Mouse (Mus musculus) CD4-positive, CD25-positive, alpha-beta regulatory T cell, adult 4 months (primary cell): Measurements from ENCODE around the gene Ift80. TPM values are rescaled to one million over a fixed set of nuclear protein-coding genes. Genes with fewer than 3 reads are reported as not detected.
"Not testable (repeated sequence)": the region's sequence is repeated elsewhere in the genome, so short reads cannot be mapped to it uniquely, and the experiment has no call there.

Experiments used
- ATAC-seq: one replicate; pipeline ENCODE4 v1.8.0; 2017
- polyA plus RNA-seq, 2 experiments: library from polyadenylated mRNA; unstranded; fragments of 100-300 nt; shearing (Covaris generic); gene quantifications; one replicate each; pipeline ENCODE4 v1.2.1; 2017

Ift80 gene
- 100 to 1,000 TPM; 165 to 175 TPM for polyA plus RNA-seq

GRCm38 (mm10) chr3:69004437-69005337, at the start of gene Ift80, which contains the start of gene Smc4:
Gene Ift80, minus strand, starts transcription at chr3:69004570.
Gene Smc4, plus strand, starts transcription at chr3:69004738.
- ATAC-seq, result peak; percentile 83

- ATAC-seq, result no peak
These were observed 47.5 kb upstream of the Ift80 start for GRCm38 (mm10) chr3:69051894-69052293.

GRCm38 (mm10) chr3:69049011-69049410, 44.6 kb upstream of the Ift80 start:
- no peak for ATAC-seq

GRCm38 (mm10) chr3:69047684-69048083, 43.3 kb upstream of the Ift80 start:
- ATAC-seq, result no peak

- ATAC-seq, result no peak
These were observed 42.1 kb upstream of the Ift80 start for GRCm38 (mm10) chr3:69046509-69046908.

DNA sequence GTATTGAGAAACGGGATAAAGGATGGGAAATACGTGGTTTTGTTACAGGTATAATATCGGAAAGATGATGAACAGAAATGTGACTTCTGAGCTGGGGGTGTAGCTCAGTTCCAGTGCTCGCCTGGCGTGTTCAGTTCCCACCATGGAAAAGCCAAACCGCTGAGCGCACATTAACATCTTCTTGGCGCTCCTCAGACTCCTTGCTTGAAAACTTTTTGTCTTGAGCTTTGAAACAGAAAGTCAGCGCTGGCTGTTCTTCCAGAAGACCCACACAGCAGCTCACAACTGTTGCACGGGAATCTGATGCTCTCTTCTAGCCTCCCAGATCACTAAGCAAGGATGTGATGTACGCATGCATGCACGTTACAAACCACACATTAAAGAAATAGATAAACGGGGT, 41.4 kb upstream of the Ift80 start:
- ATAC-seq, result no peak

GRCm38 (mm10) chr3:69045400-69045703, 41.0 kb upstream of the Ift80 start:
- no peak for ATAC-seq

- peak; percentile 74 for ATAC-seq
These were observed 40.5 kb upstream of the Ift80 start, which contains the start of gene Trim59 for GRCm38 (mm10) chr3:69044645-69045399. Gene Trim59, minus strand, starts transcription at chr3:69044755.

- ATAC-seq, result peak; percentile 47
These were observed 39.8 kb upstream of the Ift80 start for GRCm38 (mm10) chr3:69044167-69044591.

- ATAC-seq, result peak; percentile 44
These were observed 36.9 kb upstream of the Ift80 start for GRCm38 (mm10) chr3:69041298-69041697.

- no peak for ATAC-seq
These were observed 35.7 kb upstream of the Ift80 start for GRCm38 (mm10) chr3:69040105-69040504.

- peak; percentile 46 for ATAC-seq
These were observed 21.9 kb upstream of the Ift80 start for GRCm38 (mm10) chr3:69026133-69026783.

DNA sequence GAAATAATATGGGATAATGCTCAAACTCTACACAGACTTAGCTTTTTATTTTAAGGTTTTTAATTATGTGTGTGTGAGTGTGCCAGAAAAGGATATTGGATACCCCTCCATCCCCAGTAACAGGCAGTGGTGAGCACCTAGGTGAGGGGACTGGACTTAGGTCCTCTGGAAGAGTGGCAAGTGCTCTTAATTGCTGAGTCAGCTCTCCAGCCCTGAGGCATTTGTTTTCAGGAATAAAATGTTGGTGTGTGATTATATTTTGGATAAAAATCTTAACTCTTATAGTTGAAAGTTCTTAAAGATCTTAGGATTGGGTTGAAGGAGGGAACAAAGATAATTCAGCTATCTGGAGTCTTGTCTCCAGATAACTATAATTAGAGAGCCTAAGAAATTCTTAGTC, 16.4 kb upstream of the Ift80 start:
- ATAC-seq, result no peak

- peak; percentile 42 for ATAC-seq
These were observed 15.9 kb upstream of the Ift80 start for GRCm38 (mm10) chr3:69020285-69020684.

DNA sequence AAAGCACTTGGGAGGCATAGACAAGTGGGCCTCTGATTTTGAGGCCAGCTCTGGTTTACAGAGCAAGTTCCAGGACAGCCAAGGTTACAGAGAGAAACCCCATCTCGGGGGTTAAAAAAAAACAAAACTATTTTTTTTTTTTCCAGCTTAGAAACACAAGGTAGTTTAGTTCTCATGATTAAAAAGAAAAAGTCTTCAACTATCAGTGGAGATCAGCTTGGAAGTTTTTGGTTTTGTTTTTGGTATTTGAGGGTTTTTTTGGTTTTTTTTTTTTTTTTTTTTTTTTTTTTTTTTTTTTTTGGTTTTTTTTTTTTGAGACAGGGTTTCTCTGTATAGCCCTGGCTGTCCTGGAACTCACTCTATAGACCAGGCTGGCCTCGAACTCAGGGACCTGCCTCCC, 14.3 kb upstream of the Ift80 start:
- ATAC-seq, result not testable (repeated sequence)

DNA sequence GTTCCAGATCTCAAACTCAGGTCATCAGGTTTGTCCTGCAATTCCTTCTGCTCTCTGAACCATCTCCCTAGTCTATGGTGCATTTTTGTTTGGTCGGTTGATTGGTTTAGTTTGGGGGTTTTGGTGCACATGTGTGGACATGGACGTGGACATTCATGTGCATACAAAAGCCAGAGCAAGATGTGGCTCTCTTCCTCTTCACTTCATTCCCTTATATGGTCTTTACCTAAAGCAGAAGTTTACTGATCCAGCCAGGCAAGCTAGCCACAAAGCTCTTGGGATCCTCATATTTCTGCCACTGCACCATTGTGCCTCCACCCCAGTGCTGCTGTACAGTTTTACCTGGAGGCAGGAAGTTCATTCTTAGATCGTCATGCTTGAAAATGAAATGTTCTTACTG, 12.8 kb upstream of the Ift80 start:
- ATAC-seq, result peak; percentile 23

DNA sequence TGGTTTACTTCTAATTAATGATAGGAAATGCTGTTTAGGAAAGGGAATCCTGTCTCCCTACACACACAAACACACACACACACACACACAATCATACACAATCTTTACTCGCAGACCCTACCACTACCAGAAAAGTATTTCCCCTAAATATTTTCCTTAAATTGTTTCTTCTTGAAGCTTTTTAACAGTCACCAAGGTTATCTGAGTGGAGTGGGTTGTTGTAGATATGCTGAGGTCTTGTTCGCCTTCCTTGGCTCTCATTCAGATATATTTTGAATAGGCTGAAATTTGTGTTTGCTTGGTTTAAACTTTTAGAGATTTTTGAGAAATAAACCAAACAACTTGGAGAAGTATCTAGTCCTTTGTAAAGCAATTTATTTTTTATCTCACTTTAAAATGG, 4.5 kb upstream of the Ift80 start:
- ATAC-seq, result no peak

GRCm38 (mm10) chr3:69006246-69006760, 1.9 kb upstream of the Ift80 start:
- no peak for ATAC-seq

- peak; percentile 9 for ATAC-seq
These were observed 1.2 kb upstream of the Ift80 start for GRCm38 (mm10) chr3:69005338-69006245.

GRCm38 (mm10) chr3:69004055-69004436, 324 bp downstream of the Ift80 start:
- ATAC-seq, result peak; percentile 1

- no peak for ATAC-seq
These were observed 1.6 kb downstream of the Ift80 start for GRCm38 (mm10) chr3:69002781-69003180.

DNA sequence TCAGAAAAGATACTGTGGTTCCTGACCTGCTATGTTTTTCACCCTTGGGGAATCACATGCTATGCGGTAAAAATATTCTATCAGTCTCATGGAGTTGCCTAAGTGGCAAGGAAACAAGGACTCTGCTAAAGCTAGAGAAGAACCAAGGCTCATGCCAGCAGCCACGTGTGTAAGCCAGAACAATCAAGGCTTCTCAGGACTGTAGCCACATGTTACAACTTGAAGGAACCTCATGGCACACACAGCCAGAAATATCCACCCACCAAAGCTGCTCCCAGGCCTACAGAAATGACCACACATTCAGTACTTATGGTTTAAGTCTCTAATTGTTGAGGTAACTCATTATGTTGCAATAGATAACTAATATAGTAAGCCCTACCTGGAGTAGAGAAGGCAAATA, 17.8 kb downstream of the Ift80 start:
- ATAC-seq, result no peak
